ENCODE assay signal across 8 mouse cellular contexts in the genomic region with DNA sequence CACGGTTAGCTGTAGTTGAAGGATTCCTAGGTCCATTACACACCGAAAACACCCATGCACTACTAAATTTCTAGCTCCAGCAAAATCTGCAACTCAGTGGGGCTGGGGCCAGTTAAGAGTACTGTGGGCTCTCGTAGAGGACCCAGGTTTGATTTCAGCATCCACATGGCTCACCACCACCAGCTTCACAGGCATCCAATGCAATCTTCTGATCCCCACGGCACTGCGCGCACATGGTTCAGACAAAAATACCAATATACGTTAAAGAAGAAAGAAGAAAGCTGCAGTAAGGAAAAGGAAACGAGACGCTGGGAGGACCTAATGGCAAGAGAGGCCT. TPM values are rescaled to one million over a fixed set of nuclear protein-coding genes. Genes with fewer than 3 reads are reported as not detected.
DNase-seq lines count a peak whose midpoint lies in the region; ATAC-seq and TF ChIP-seq lines count a peak whose summit lies in the region.

No protein-coding gene starts in this region.

- no peaks in the 10 kb centered on the region; the same call in 1 of the 2 replicates for H3K36me3 ChIP-seq in lung, postnatal 0 days (ENCODE audit: insufficient read depth, low read length)
- H3K36me3 ChIP-seq in limb, embryonic 13.5 days, result peaks cover 45% of the 10 kb centered on the region

- no peak for DNase-seq in lung, postnatal 0 days (ENCODE audit: low spot score)
- DNase-seq in lung, postnatal 14 days, result no peak
- DNase-seq in gastrocnemius, postnatal 10 days, result no peak
- no peak for DNase-seq in gastrocnemius, postnatal 36 days

- H3K27ac ChIP-seq in lung, postnatal 0 days (ENCODE audit: low read length), result peak overlapping the region; percentile 94
- H3K27ac ChIP-seq in limb, embryonic 13.5 days, result peak overlapping the region; percentile 100
- H3K27ac ChIP-seq in olfactory bulb, adult 2 months (ENCODE audit: insufficient read depth, low read depth, low read length), result peak overlapping the region; percentile 81

- peak; percentile 18 for ATAC-seq in lung, postnatal 0 days
- peak; percentile 22 for ATAC-seq in erythroblast, adult 5-6 weeks (replicated peaks; ENCODE audit: low FRiP score, poor library complexity, severe bottlenecking)
- ATAC-seq in limb, embryonic 13.5 days (ENCODE audit: low FRiP score, low read depth), result peak; percentile 37
- no peak for ATAC-seq in frontal cortex, adult (ENCODE audit: low TSS enrichment)

- intact Hi-C loops in gastrocnemius, postnatal 36 days (cut with DNase I), result no loop called here

- no peaks in the 10 kb centered on the region for H3K9me3 ChIP-seq in lung, postnatal 0 days (ENCODE audit: low read length)
- no peaks in the 10 kb centered on the region for H3K9me3 ChIP-seq in limb, embryonic 13.5 days

- 2% methylated on average over 9 of the region's 9 CpGs for WGBS in lung, postnatal 0 days
- 0% methylated on average over 9 of the region's 9 CpGs for WGBS in limb, embryonic 13.5 days
- WGBS in olfactory bulb, adult 2 months, result 0% methylated on average over 9 of the region's 9 CpGs

- peak overlapping the region; percentile 81 for H3K4me3 ChIP-seq in lung, postnatal 0 days (ENCODE audit: low read depth, low read length)
- peak overlapping the region; percentile 86 for H3K4me3 ChIP-seq in limb, embryonic 13.5 days
- H3K4me3 ChIP-seq in olfactory bulb, adult 2 months (ENCODE audit: insufficient read depth, low read depth, low read length), result peak overlapping the region; percentile 70

- no peak for TF ChIP-seq POLR2A in olfactory bulb, adult 2 months (IDR thresholded peaks at IDR 0.05; ENCODE audit: insufficient read depth, low read depth, low read length)

- no peaks in the 10 kb centered on the region for H3K27me3 ChIP-seq in lung, postnatal 0 days (replicated peaks; ENCODE audit: insufficient read depth, low read length)
- no peaks in the 10 kb centered on the region for H3K27me3 ChIP-seq in limb, embryonic 13.5 days

- TF ChIP-seq EP300 in lung, postnatal 0 days (IDR thresholded peaks at IDR 0.05), result no peak

- peaks cover 3% of the 10 kb centered on the region for H3K4me1 ChIP-seq in lung, postnatal 0 days (ENCODE audit: insufficient read depth, low read depth, low read length)
- H3K4me1 ChIP-seq in limb, embryonic 13.5 days, result peaks cover 28% of the 10 kb centered on the region
- H3K4me1 ChIP-seq in olfactory bulb, adult 2 months (ENCODE audit: control insufficient read depth, insufficient read depth, low read length), result peaks cover 8% of the 10 kb centered on the region

- H3K4me2 ChIP-seq in lung, postnatal 0 days (replicated peaks; ENCODE audit: low read depth, low read length), result peak overlapping the region; percentile 96
- H3K4me2 ChIP-seq in limb, embryonic 13.5 days (replicated peaks), result peak overlapping the region; percentile 84

- no peak for TF ChIP-seq CTCF in lung, postnatal 0 days (IDR thresholded peaks at IDR 0.05)
- no peak for TF ChIP-seq CTCF in olfactory bulb, adult 2 months (IDR thresholded peaks at IDR 0.05; ENCODE audit: insufficient read depth, low read depth, low read length)

- peak overlapping the region; percentile 64 for H3K9ac ChIP-seq in lung, postnatal 0 days (replicated peaks; ENCODE audit: low read depth)
- H3K9ac ChIP-seq in limb, embryonic 13.5 days, result peak overlapping the region; percentile 78

RNA-seq across cellular contexts. Expression of gene Tnpo2, which starts 0.4 kb away (rescaled TPM):
- 16.4 and 18.0 TPM in 2 replicates for polyA plus RNA-seq in lung, postnatal 0 days (2015; fragmentation: Nextera tagmentation; extraction: Ambion mirVana)
- total RNA-seq in erythroblast, adult 5-6 weeks (2015; ENCODE audit: low replicate concordance), result 9.6 and 10.8 TPM in 2 replicates
- 11.2 and 14.6 TPM in 2 replicates for total RNA-seq in erythroblast, adult 5-6 weeks (2017; ENCODE audit: low replicate concordance)
- 31.0 and 32.2 TPM in 2 replicates for polyA plus RNA-seq in limb, embryonic 13.5 days (2015; fragmentation: Nextera tagmentation; extraction: Ambion mirVana)
- polyA plus RNA-seq in olfactory bulb, adult 2 months (2012; ENCODE audit: insufficient read depth, insufficient read length, low replicate concordance, missing spikeins), result not detected in 2 replicates
- 10 to 100 TPM; 27.7 to 35.6 TPM for total RNA-seq in gastrocnemius, postnatal 10 days (2021)
- total RNA-seq in gastrocnemius, postnatal 36 days (2021), result 10 to 100 TPM; 29.3 to 29.7 TPM

RNA-seq across cellular contexts. Expression of gene Trir, which starts 9.7 kb away (rescaled TPM):
- 116 and 126 TPM in 2 replicates for polyA plus RNA-seq in lung, postnatal 0 days (2015; fragmentation: Nextera tagmentation; extraction: Ambion mirVana)
- total RNA-seq in erythroblast, adult 5-6 weeks (2015; ENCODE audit: low replicate concordance), result 32.1 and 45.4 TPM in 2 replicates
- total RNA-seq in erythroblast, adult 5-6 weeks (2017; ENCODE audit: low replicate concordance), result 72.9 and 103 TPM in 2 replicates
- polyA plus RNA-seq in limb, embryonic 13.5 days (2015; fragmentation: Nextera tagmentation; extraction: Ambion mirVana), result 114 and 132 TPM in 2 replicates
- not detected in 2 replicates for polyA plus RNA-seq in olfactory bulb, adult 2 months (2012; ENCODE audit: insufficient read depth, insufficient read length, low replicate concordance, missing spikeins)
- total RNA-seq in gastrocnemius, postnatal 10 days (2021), result 10 to 100 TPM; 94.0 to 98.0 TPM
- 10 to 100 TPM; 71.9 to 73.6 TPM for total RNA-seq in gastrocnemius, postnatal 36 days (2021)

RNA-seq across cellular contexts. Expression of gene Asna1, which starts 11.3 kb away (rescaled TPM):
- polyA plus RNA-seq in lung, postnatal 0 days (2015; fragmentation: Nextera tagmentation; extraction: Ambion mirVana), result 80.9 and 83.1 TPM in 2 replicates
- total RNA-seq in erythroblast, adult 5-6 weeks (2015; ENCODE audit: low replicate concordance), result 20.8 and 24.2 TPM in 2 replicates
- 13.5 and 26.3 TPM in 2 replicates for total RNA-seq in erythroblast, adult 5-6 weeks (2017; ENCODE audit: low replicate concordance)
- polyA plus RNA-seq in limb, embryonic 13.5 days (2015; fragmentation: Nextera tagmentation; extraction: Ambion mirVana), result 132 TPM in 2 replicates
- polyA plus RNA-seq in olfactory bulb, adult 2 months (2012; ENCODE audit: insufficient read depth, insufficient read length, low replicate concordance, missing spikeins), result not detected in 2 replicates
- total RNA-seq in gastrocnemius, postnatal 10 days (2021), result 10 to 100 TPM; 47.4 to 47.8 TPM
- 10 to 100 TPM; 49.7 to 50.8 TPM for total RNA-seq in gastrocnemius, postnatal 36 days (2021)

RNA-seq across cellular contexts. Expression of gene Best2, which starts 22.0 kb away (rescaled TPM):
- not detected in 2 replicates for polyA plus RNA-seq in lung, postnatal 0 days (2015; fragmentation: Nextera tagmentation; extraction: Ambion mirVana)
- total RNA-seq in erythroblast, adult 5-6 weeks (2015; ENCODE audit: low replicate concordance), result not detected in 2 replicates
- not detected in 2 replicates for total RNA-seq in erythroblast, adult 5-6 weeks (2017; ENCODE audit: low replicate concordance)
- not detected in 2 replicates for polyA plus RNA-seq in limb, embryonic 13.5 days (2015; fragmentation: Nextera tagmentation; extraction: Ambion mirVana)
- polyA plus RNA-seq in olfactory bulb, adult 2 months (2012; ENCODE audit: insufficient read depth, insufficient read length, low replicate concordance, missing spikeins), result not detected in 2 replicates
- total RNA-seq in gastrocnemius, postnatal 10 days (2021), result not detected
- not detected for total RNA-seq in gastrocnemius, postnatal 36 days (2021)

RNA-seq across cellular contexts. Expression of gene Fbxw9, which starts 23.5 kb away (rescaled TPM):
- 34.8 and 35.6 TPM in 2 replicates for polyA plus RNA-seq in lung, postnatal 0 days (2015; fragmentation: Nextera tagmentation; extraction: Ambion mirVana)
- total RNA-seq in erythroblast, adult 5-6 weeks (2015; ENCODE audit: low replicate concordance), result 5.4 TPM in 1 of 2 replicates, not detected in the other
- 0.43 and 4.3 TPM in 2 replicates for total RNA-seq in erythroblast, adult 5-6 weeks (2017; ENCODE audit: low replicate concordance)
- polyA plus RNA-seq in limb, embryonic 13.5 days (2015; fragmentation: Nextera tagmentation; extraction: Ambion mirVana), result 31.6 and 32.2 TPM in 2 replicates
- polyA plus RNA-seq in olfactory bulb, adult 2 months (2012; ENCODE audit: insufficient read depth, insufficient read length, low replicate concordance, missing spikeins), result not detected in 2 replicates
- 1 to 10 TPM; 5.5 to 7.5 TPM for total RNA-seq in gastrocnemius, postnatal 10 days (2021)
- 1 to 10 TPM; 1.4 to 2.4 TPM for total RNA-seq in gastrocnemius, postnatal 36 days (2021)
